Mouse (Mus musculus): ENCODE measurements at regions not wholly inside any gene's neighbourhood (a gene's known extent, or its start where the extent isn't known, plus 50 kb on each side); places are given as distances from the start of the nearest gene placed in this dataset.

- DNase-seq: no peak
- intact Hi-C loops (cut with DNase I; ENCODE audit: low total_unique reads): no loop called here
These were observed 252.8 kb upstream of the Nxpe4 start for GRCm38 (mm10) chr9:47909051-47909450.

DNA sequence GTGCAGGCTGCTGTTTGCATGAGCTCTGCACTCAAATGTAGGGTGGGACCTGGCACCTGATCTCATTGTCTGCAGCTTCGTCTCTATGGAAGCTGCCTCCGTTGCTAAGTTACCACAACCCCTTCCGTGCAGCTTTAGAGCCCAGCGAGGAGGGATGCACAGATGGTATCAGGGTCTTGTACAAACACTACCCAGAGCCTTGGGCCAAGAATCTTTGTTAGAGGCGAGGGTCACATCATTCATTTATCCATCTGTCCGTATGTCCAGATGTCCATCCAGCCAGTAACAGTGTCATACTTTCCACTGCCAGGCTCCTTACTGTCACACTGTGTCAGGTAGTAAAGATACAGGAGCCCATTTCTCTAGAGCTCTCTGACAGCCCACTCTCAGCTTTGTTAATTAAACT lies 251.3 kb upstream of the Nxpe4 start:
- intact Hi-C loops (cut with DNase I; ENCODE audit: low total_unique reads): no loop called here
- no peak for DNase-seq

DNA sequence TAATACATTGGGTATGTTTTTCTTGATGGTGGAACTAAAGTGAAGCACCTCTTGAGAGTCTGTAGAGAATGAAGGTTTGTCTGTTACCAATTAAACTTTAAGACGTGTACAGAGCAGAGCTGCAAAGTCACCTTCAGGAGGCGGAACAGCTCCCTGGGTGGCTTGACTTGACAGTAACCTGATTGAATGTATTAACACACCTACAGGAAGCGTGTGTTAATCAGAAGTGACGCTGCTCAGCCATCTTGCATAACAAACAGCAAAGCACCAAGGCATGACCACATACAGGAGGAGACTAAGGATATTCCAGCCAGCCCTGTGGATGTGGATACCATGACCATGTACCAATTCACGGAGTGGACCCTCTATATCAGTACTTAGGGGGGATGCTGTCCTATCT lies 249.0 kb upstream of the Nxpe4 start:
- intact Hi-C loops (cut with DNase I; ENCODE audit: low total_unique reads): no loop called here
- no peak for DNase-seq

GRCm38 (mm10) chr9:47935299-47935698 lies 226.5 kb upstream of the Nxpe4 start:
- DNase-seq: no peak
- intact Hi-C loops (cut with DNase I; ENCODE audit: low total_unique reads): no loop called here

DNA sequence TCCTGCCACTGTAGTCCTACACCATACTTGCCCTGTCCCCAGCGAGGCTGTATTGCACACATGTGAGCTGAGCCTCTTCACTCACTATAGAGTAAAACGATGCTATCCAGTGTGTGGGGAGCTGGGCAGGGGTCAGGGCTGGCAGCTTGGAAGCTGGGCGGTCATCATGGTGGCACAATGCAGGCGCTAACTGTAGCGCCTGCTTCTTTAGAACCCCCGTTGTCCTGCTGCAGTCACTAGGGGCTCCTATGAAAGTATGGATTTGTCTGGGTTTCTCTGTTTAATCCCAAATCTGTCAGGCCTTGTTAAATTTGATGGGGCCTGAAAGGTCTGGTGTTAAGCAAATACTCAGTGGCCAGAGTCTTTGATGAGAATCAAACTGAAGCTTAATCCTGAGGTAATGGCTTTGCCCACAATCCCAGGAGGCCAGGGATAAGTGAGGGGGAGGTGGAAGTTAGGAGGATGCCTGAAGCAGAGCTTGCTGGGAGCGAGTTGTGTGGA lies 225.8 kb upstream of the Nxpe4 start:
- intact Hi-C loops (cut with DNase I; ENCODE audit: low total_unique reads): no loop called here
- no peak for DNase-seq

DNA sequence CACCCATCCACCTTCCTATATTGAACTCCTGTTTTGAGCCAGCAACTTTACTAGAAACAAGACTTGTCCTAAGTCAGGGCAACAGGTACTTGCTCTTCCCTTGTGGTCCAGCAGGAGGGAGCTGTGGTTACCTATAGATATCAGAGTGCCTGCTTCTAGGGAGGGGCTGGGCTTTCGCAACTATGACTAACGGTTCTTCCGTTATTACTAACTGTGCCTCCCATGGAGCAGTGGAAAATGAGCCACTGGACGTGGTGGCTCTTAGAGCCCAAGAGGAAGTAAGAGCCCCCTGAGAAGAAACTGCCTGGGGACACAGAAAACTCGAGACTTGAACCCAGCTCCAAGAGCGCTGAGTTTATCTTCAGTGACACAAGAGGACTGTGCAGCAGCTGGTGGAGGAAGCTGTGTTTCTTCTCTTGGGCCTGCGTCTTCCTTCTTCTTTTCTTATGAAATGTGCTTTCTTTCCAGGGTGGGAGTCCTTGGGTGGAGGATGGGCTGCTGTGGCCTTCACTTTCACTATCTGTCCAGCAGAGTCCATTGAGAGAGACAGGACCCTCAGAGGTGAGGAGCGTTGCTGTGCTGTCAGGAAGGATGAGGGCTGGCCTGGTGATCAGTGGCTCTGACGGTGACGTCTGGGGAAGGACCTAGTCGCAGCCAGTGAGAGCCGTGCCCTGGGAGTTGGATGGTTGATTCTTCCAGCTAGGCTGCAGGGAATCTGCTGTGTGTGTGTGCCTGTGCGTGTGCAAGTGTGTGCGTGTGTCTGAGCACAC lies 222.7 kb upstream of the Nxpe4 start:
- intact Hi-C loops (cut with DNase I; ENCODE audit: low total_unique reads): no loop called here
- no peak for DNase-seq

DNA sequence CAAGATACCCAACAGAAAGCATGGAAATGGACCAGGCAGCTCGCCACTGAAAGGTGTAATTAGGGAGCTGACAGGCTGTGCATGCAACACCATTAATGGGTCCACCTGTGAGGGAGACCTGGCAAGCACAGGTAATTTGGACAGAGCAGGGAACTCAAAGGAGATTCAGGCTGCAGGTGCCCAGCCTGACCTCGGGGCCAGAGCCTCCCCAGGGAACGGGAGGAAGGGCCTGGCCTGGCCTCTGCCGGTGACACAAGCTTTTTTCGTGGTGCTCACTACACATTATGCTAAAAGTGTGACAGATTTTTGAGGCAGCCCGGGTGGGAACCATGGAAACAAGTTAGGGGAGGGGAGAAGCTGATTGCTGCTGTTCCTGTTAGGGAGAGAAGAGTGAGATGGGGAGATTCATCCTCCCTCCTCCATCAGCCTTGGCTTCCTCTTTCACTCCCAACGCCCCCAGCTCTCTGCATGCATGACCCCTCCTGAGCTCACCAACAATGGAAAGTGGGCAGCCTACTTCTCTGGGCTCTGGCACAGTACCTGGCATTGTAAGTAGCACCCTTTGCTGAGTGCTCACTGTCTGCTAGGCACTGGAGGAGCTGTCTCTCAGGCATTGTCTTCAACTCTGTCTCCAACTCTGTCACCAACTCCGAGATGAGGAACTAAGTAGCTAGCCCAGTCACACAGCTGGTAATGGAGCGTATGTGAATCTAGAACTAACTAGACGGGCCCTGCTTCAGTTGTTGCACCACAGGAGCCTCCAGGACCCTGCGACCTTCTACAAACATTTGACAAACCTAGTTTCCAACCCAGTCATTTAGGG lies 218.9 kb upstream of the Nxpe4 start:
- no peak for DNase-seq
- intact Hi-C loops (cut with DNase I; ENCODE audit: low total_unique reads): no loop called here

DNA sequence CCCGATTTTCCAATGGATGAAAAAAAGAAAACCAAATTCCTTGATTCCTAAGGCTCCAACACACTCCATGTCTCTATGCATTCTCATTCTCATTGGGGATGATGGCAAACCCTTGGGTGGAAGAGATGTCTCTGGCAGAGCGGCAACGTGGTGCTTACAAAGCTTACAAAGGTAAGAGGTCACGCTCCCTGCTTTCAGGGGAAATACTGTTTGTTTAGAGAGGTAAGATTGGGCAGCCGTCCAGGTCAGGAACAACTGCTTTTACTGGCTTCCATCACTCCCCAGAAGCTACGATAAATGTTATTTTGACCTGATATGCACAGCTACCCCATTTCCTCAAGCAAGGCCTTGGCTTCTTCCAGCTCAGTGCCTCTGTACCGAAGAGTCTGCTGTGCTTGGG lies 215.6 kb upstream of the Nxpe4 start:
- no peak for DNase-seq
- intact Hi-C loops (cut with DNase I; ENCODE audit: low total_unique reads): no loop called here

- intact Hi-C loops (cut with DNase I; ENCODE audit: low total_unique reads): no loop called here
- DNase-seq: no peak
These were observed 203.9 kb upstream of the Nxpe4 start for GRCm38 (mm10) chr9:47957881-47958280.

- no peak for DNase-seq
- intact Hi-C loops (cut with DNase I; ENCODE audit: low total_unique reads): no loop called here
These were observed 203.0 kb upstream of the Nxpe4 start for GRCm38 (mm10) chr9:47958861-47959260.

DNA sequence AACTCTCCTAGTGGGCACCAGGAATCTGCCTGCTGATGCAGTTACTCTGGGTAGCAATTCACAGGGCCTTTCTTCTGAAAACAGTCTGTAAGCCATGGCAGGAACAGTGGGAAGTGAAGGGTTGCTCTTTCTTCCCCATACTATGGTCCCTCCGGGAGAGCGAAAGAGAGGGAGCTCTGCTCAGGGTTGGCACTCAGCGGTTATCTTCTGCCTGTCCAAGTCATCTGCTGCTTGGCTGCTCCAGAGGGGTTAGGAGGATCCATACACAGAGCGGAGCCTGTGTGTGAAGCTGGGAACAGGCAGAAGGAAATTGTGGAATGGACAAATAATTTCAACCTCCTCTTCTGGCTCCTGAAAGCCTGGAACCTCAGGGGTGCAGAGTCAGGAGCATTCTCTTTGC lies 200.6 kb upstream of the Nxpe4 start:
- no peak for DNase-seq
- intact Hi-C loops (cut with DNase I; ENCODE audit: low total_unique reads): no loop called here

DNA sequence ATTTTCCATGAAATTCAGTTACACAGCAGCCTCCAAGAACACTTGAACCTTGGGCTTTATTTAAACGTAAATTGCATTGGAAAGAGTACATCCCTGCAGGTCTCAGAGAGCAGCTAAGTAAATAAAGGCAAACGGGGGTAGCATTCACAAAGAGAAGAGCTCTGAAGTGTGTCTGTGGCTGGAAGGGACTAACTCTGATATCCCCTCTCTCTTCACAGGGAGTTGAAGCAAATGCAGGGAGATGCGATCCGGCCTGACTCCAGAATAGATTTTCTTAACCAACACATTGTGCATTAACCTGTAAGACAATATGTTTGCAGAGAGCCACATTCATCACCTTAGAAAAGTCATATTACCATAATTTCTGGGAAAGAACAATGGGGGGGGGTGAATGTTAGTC lies 199.7 kb upstream of the Nxpe4 start:
- intact Hi-C loops (cut with DNase I; ENCODE audit: low total_unique reads): no loop called here
- no peak for DNase-seq

GRCm38 (mm10) chr9:47962589-47962988 lies 199.2 kb upstream of the Nxpe4 start:
- no peak for DNase-seq
- intact Hi-C loops (cut with DNase I; ENCODE audit: low total_unique reads): no loop called here

DNA sequence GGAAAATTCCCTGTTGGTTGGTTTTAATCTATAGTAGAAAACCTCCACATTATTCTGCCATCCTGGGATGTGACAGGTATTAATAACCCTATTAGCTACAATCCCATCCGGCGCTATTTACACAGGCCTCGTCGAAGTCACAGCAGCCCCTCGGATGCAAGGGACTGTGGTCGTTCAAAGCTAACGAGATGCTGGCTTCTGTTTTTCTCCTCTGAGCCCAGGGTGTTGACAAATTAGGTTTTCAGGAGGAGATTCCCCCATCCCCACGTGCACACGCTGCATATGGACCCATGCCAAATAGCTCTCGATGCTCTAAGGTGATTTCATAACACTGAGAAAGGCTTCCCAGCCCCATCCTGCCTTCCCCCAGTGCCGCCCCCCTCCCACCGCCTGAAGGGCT lies 188.7 kb upstream of the Nxpe4 start:
- DNase-seq: no peak
- intact Hi-C loops (cut with DNase I; ENCODE audit: low total_unique reads): no loop called here

DNA sequence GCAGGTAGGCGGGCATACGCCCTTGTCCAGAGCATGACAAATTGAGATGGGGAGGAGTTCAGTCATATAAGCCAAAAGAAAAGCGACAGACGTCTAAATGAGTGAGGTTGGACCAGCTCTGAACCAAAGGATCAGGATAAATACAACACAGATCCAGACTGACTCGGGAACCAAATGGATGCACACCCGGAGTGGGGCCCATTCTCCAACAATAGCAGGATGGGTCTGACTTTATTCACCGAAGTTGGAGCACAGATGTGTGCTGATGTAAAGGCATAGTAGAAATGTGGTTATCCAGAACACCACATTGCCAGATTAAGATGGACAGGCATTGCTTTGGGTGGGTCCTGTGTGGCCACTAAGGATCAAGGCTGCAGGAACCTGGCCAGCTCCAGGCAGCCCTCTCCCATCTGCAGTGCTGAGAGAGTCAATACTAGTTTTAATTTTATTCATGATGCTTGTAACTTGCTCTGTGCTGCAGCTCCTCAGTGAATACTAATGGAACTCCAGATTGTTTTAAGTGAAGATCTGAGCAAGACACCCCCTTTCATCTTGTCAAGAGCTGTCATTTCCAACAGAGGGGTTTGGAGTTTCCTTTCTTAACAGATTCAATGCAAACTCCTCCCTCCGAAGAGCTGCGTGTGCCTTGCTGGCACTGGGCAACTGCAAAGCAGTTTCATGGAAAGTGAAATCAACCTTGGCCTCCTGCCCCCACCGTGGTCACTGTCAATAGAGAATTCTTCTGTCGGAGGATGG lies 176.3 kb upstream of the Nxpe4 start:
- no peak for DNase-seq
- intact Hi-C loops (cut with DNase I; ENCODE audit: low total_unique reads): no loop called here

GRCm38 (mm10) chr9:47987266-47987665 lies 174.6 kb upstream of the Nxpe4 start:
- DNase-seq: no peak
- intact Hi-C loops (cut with DNase I; ENCODE audit: low total_unique reads): no loop called here

DNA sequence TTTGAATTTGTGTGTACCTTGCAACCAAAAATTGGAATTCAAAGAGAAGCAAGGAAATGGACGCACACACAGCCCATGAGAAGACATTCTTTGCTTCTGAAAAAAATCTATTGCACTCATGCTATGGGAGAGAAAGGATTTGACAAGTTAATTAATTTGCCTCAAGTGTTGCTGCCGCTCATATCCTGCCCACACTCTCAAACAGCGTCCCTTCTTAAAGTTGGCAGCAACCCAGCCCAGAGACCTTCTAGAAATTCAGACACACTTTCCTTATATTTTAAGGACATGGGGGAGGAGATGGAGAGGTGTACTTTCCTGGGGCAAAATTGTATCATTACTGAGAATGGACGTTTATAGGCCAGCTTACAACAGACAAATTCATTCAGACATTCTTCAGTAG lies 167.2 kb upstream of the Nxpe4 start:
- no peak for DNase-seq
- intact Hi-C loops (cut with DNase I; ENCODE audit: low total_unique reads): no loop called here

DNA sequence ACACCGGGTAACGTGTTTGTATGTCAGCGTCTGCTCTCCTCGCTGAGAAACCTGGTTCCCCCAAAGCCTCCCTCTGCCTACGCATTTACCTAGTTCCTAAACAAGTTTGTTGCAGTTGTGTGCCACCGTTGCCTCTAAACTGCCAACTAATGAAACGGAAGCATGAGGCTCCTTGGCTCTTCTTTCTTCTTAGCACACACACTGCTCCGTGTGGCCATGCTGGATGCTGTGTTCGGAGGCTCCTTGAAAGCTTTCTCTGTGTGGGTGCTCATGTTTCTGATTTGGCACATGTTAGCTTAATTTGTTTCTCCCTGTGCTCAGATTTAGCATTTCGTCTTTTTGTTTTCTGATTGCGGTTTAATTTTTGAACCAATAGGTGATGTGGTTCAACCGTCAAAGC lies 162.2 kb upstream of the Nxpe4 start:
- intact Hi-C loops (cut with DNase I; ENCODE audit: low total_unique reads): loop anchor here (5.0 kb wide), 1 partner anchor 388 kb away; no protein-coding TSS in a partner anchor
- DNase-seq: no peak

GRCm38 (mm10) chr9:48029021-48029420 lies 132.8 kb upstream of the Nxpe4 start:
- DNase-seq: no peak
- intact Hi-C loops (cut with DNase I; ENCODE audit: low total_unique reads): no loop called here

DNA sequence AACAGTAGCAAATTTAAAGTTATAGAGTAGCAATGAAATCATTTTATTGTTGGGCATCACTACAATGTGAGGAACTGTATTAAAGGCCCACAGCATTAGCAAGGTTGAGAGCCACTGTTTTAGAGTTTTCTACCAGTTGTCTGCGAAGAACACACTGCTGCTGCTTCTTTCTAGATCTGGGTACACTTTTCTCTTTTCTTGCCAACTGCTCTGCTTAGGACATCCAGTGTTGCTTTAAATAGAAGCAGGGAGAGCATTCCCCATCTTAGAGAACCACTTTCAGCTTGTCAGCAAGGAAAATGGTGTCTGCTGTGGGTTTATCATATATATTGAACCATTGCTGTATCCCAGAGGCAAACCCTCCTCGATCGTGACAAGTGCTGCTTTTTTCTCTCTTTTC lies 131.0 kb upstream of the Nxpe4 start:
- intact Hi-C loops (cut with DNase I; ENCODE audit: low total_unique reads): no loop called here
- DNase-seq: no peak
